Mouse (Mus musculus) E14TG2a.4 (cell line): ENCODE results near the gene Stard3.

ENCODE experiments used
- H3K27me3 ChIP-seq: 2 replicates; pipeline ENCODE4 v1.6.1; 2014; ENCODE audit warnings: low read length, control low read depth; ENCODE audit not compliant: insufficient read depth
- H3K36me3 ChIP-seq: 2 replicates; pipeline ENCODE4 v1.6.1; 2014; ENCODE audit warnings: low read length, control low read depth; ENCODE audit not compliant: insufficient read depth
- H3K4me1 ChIP-seq: replicated peaks from 2 replicates; pipeline ENCODE4 v1.6.1; 2014; ENCODE audit warnings: low read depth, low read length, control low read depth
- H3K4me3 ChIP-seq: replicated peaks from 2 replicates; pipeline ENCODE4 v1.5.1; 2014; ENCODE audit warnings: mild to moderate bottlenecking, low read length
- H3K9me3 ChIP-seq: 2 replicates; pipeline ENCODE4 v1.6.1; 2014; ENCODE audit warnings: low read length, control low read depth
- CTCF ChIP-seq: conservative IDR thresholded peaks from 2 replicates; pipeline ENCODE4 v1.5.1; 2014; ENCODE audit warnings: low read length
- NANOG ChIP-seq: IDR thresholded peaks from 2 replicates; pipeline ENCODE4 v1.6.1; 2014; ENCODE audit warnings: borderline replicate concordance, low read length, mixed read lengths
- POU5F1 ChIP-seq: IDR thresholded peaks from 2 replicates; pipeline ENCODE4 v1.6.1; 2014; ENCODE audit warnings: low read length, borderline replicate concordance

Gene Stard3

DNA sequence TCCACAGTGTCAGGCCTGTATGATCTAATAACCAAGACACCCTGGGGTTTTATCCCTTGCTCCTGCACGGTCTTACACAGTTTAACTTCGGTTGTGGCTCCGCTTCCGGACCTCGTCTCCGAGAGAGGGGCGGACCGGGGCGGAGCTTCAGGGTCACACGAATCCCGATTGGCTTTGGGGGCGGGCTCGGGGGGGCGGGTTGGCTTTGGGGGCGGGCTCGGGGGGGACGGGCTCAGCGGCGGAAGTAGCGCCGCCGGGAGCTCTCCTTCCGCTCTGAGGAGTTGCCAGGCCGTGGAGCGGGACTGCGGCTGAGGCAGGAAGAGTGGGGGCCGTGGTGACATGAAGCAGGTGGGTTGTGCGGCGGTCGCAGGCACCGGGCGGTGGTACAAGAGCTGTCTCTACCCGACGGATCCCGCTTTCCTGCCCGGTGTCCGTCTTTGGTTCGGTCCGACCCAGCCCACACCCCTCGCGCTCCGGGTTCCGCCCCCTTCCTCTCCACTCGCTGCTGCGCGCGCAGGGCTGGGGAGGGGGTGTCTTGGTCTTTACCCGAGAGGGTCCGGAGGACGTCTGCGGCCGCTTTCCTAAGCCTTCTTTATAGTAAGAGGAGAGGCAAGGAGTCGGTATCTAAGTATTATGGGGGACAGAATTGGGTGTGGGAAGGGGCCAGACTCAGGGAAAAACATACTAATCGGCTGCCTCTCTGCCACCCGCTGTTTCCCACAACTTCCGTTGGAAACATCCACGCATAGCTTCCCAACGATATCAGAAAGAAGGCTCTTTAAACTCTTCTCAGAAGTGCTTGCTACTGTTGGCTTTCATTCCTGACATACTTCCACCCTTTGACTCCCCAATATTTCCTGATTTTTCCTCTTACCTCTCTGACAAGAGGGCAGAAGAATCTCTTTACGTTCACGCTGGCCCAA is at the start of gene Stard3:
TSS of gene Stard3 (plus strand) at position 208 of the 923 bp plus-strand sequence.
- no peaks in the 10 kb centered on the region for H3K9me3 ChIP-seq
- H3K4me1 ChIP-seq, result peaks cover 77% of the 10 kb centered on the region
- peaks cover 8% of the 10 kb centered on the region; the same call in 1 of the 2 replicates for H3K36me3 ChIP-seq
- peaks cover 14% of the 10 kb centered on the region for H3K27me3 ChIP-seq
- TF ChIP-seq NANOG, result no peak
- TF ChIP-seq POU5F1, result no peak
- no peak for TF ChIP-seq CTCF
- H3K4me3 ChIP-seq, result peak within 1 kb of the TSS; percentile 87

DNA sequence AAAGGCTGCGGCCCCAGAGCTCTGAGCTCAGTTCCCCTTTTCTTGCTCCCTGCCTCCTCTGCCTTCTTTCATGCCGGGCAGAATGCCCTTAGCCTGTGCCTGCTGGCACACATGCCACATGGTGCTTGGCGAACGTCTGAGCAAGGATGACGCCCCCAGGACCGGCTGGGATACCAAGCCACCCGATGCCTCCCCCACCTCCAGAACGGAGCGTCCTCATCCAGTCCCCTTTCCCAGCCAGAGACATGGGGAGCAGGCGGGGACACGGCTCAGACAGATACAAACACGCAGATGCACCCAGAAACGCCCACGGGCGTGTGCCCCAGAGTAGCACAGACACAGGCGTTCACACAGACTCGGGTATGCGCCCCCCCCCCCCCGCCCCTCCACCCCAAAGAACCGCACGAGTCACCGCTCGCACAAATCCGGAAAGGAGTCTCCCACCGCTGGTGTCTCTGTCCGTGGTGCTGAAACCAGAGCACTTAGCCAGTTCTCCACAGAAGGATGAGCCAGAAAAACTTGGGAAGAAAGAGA is 44.3 kb upstream of the Stard3 start:
- Histone ChIP-seq H3K4me3 (peak overlapping the region; percentile 68), H3K36me3 (no peaks in the 10 kb centered on the region), H3K4me1 (peaks cover 17% of the 10 kb centered on the region), H3K9me3 (no peaks in the 10 kb centered on the region), H3K27me3 (peaks cover 72% of the 10 kb centered on the region)
- no peak for TF ChIP-seq POU5F1
- no peak for TF ChIP-seq NANOG
- TF ChIP-seq CTCF, result no peak

DNA sequence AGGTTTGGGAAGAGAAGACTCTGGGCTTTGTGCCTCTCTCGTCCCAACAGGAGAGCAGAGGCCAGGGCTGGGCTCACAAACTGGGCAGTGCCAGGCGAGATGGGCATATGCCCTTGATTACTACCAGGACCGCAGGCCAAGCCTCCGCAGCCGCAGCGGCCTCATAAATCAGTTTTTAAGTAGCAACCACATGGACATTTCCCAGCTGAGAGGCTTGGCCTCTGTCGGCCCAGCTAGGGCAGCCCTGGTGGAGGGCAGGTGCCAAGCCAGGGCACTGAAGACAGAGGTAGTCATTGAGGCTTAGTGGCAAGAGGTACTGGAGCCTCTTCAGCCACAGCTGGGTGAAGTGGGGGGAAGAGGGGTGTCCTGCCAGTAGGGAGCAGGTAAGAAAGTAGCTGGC is 40.7 kb upstream of the Stard3 start:
- Histone ChIP-seq H3K36me3 (no peaks in the 10 kb centered on the region), H3K4me3 (no peak overlapping the region), H3K27me3 (peaks cover 93% of the 10 kb centered on the region), H3K4me1 (peaks cover 34% of the 10 kb centered on the region), H3K9me3 (no peaks in the 10 kb centered on the region)
- no peak for TF ChIP-seq NANOG
- TF ChIP-seq CTCF, result no peak
- TF ChIP-seq POU5F1, result no peak

DNA sequence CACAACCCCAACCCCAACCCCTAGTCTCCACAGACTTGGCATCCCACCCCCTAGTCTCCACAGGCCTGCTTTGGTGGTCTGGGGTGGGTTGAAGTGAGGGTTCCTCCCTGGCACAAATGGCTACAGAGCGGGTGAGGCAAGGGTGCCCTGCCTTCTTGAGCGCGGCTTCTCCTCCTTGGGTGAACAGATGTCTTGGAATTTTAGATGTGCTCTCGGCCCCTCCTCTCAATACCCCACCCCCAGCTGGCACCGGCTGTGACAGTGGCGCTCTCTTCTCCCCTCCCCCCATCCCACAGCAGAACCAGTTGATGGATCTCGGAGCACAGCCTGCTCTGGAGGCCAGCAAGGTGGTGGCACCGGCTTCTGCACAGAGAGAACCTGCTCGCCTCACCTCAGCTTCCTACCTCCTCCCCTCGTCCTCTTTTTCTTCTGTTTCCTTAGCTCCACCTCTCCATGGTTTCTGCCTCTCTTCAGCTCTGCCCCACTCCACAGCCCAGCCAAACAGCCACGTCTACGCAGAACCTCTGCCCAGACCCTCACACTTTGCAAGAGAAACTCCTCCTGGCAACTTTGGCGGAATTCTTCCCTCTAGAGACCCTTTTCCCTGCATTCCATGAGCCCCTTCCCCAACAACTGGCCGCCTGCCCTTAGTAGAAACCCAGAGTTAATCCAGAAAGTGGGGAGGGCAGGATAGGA is 39.6 kb upstream of the Stard3 start:
- Histone ChIP-seq H3K27me3 (peaks cover 98% of the 10 kb centered on the region), H3K36me3 (no peaks in the 10 kb centered on the region), H3K9me3 (no peaks in the 10 kb centered on the region), H3K4me1 (peaks cover 37% of the 10 kb centered on the region), H3K4me3 (no peak overlapping the region)
- TF ChIP-seq NANOG (no peak), POU5F1 (no peak), CTCF (no peak)

DNA sequence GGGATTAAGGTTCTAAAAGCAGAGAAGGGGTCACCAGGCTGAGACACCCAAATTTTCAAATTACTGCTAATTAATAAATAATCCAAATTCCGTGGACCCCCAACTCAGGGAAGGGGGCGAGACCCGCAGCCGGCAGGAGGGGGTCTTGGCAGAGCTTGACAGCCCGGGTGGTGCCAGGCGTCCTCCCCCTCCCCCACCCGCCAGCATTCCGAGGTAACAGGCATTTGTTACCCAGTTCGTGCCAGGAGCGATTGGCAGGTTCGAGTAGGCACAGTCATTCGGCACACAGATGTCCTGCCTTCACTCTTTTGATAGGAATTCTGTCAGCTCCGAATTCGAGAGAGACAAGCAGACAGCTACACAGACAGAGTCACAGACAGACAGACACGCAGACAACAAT is 39.0 kb upstream of the Stard3 start:
- H3K27me3 ChIP-seq, result peaks cover 100% of the 10 kb centered on the region
- no peak for TF ChIP-seq NANOG
- TF ChIP-seq POU5F1, result no peak
- no peak for TF ChIP-seq CTCF
- H3K4me1 ChIP-seq, result peaks cover 39% of the 10 kb centered on the region
- H3K4me3 ChIP-seq, result no peak overlapping the region
- no peaks in the 10 kb centered on the region for H3K36me3 ChIP-seq
- H3K9me3 ChIP-seq, result no peaks in the 10 kb centered on the region

DNA sequence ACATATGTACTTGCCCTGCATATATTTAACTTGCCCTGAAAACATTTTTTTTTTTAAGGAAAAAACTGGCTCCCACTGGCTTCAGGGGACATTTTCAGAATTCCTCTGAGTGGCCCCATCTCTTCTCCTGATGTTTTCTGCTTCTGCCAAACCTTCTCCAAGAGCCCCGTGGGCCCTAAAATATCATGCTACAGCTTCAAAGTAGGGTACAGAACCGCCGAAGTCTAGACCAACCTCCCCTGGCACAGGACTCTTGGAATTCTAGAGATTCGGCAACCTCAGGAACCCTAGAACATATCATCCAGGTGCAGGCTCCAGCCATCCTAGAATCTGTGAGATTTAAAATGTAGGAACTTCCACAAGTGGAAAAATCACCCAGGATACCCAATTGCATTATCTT is 38.6 kb upstream of the Stard3 start:
- Histone ChIP-seq H3K36me3 (no peaks in the 10 kb centered on the region), H3K27me3 (peaks cover 100% of the 10 kb centered on the region), H3K9me3 (no peaks in the 10 kb centered on the region), H3K4me1 (peaks cover 43% of the 10 kb centered on the region), H3K4me3 (no peak overlapping the region)
- TF ChIP-seq CTCF (no peak), POU5F1 (no peak), NANOG (no peak)

DNA sequence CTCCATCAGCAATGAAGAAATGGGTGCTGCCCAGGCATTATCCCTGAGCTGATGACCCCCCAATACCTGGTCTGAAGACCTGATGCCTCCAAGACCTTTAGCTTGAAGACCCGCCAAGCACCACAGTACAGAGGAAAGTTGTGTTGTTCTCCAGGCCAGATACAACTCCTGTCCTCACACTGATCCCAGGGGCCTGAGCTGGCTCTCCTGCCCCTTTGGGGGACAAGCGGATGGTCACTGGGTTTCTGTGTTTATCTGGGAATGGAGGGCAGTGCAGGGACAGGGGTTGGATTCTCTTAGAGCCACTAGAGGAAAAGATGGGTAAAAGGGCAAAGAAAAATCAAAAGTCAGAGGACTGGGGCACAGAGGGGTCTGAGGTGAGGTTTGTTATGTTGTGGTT is 38.2 kb upstream of the Stard3 start:
- no peak overlapping the region for H3K4me3 ChIP-seq
- H3K27me3 ChIP-seq, result peaks cover 100% of the 10 kb centered on the region
- H3K9me3 ChIP-seq, result no peaks in the 10 kb centered on the region
- TF ChIP-seq POU5F1 (no peak), CTCF (no peak), NANOG (no peak)
- peaks cover 45% of the 10 kb centered on the region for H3K4me1 ChIP-seq
- no peaks in the 10 kb centered on the region for H3K36me3 ChIP-seq

DNA sequence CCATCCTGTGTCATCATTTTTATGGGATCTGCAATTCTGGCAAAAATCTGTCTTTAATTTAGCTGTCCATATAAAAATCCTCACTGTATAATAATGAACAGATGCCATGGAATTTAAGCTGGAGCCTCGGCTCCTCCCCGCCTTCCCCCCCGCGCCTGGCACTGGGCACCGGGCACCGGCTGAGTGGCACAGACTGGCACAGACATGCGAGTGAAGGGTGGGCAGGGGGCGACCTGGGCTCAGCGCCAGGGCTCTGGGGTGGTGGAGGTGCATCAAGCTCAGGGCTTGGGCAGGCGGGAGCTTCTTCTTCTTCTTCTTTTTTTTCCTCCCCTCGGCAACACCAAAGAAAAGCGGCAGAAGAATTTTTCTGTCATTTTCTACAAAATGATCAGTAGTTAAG is 37.8 kb upstream of the Stard3 start:
- no peaks in the 10 kb centered on the region for H3K9me3 ChIP-seq
- peaks cover 100% of the 10 kb centered on the region for H3K27me3 ChIP-seq
- no peaks in the 10 kb centered on the region for H3K36me3 ChIP-seq
- H3K4me1 ChIP-seq, result peaks cover 47% of the 10 kb centered on the region
- H3K4me3 ChIP-seq, result peak overlapping the region; percentile 46; the same call in 1 of the 2 replicates
- TF ChIP-seq POU5F1 (no peak), CTCF (no peak), NANOG (no peak)
